Mouse (Mus musculus) fat pad, adult 2 months (tissue): ENCODE measurements at regions not wholly inside any gene's neighbourhood (a gene's known extent, or its start where the extent isn't known, plus 50 kb on each side); places are given as distances from the start of the nearest gene placed in this dataset.
"Not testable (repeated sequence)": the region's sequence is repeated elsewhere in the genome, so short reads cannot be mapped to it uniquely, and the experiment has no call there.

Experiments used
- DNase-seq: peaks from one replicate; pipeline ENCODE4 v3.0.0-alpha.2; 2011; ENCODE audit warnings: low read depth, low spot score; ENCODE audit errors: extremely low read depth

- peak; percentile 97 for DNase-seq
Observed at GRCm38 (mm10) chr5:96898120-96898672, 99.3 kb upstream of the Bmp2k start.

GRCm38 (mm10) chr5:96898695-96899094 lies 98.8 kb upstream of the Bmp2k start:
- DNase-seq = no peak

- DNase-seq = no peak
Observed at GRCm38 (mm10) chr5:96905572-96906271, 91.8 kb upstream of the Bmp2k start.

GRCm38 (mm10) chr5:96908371-96908770 lies 89.1 kb upstream of the Bmp2k start:
- DNase-seq = not testable (repeated sequence)

- no peak for DNase-seq
Observed at GRCm38 (mm10) chr5:96909218-96909617, 88.3 kb upstream of the Bmp2k start.

GRCm38 (mm10) chr5:96911550-96912253 lies 85.8 kb upstream of the Bmp2k start:
- no peak for DNase-seq

GRCm38 (mm10) chr5:96912254-96912635 lies 85.2 kb upstream of the Bmp2k start:
- no peak for DNase-seq

GRCm38 (mm10) chr5:96912781-96913180 lies 84.7 kb upstream of the Bmp2k start:
- no peak for DNase-seq

GRCm38 (mm10) chr5:96913711-96914110 lies 83.8 kb upstream of the Bmp2k start:
- DNase-seq = no peak

GRCm38 (mm10) chr5:96914696-96915404 lies 82.6 kb upstream of the Bmp2k start:
- DNase-seq = no peak

- DNase-seq = no peak
Observed at GRCm38 (mm10) chr5:96916897-96917296, 80.6 kb upstream of the Bmp2k start.

- no peak for DNase-seq
Observed at GRCm38 (mm10) chr5:96917596-96918258, 79.8 kb upstream of the Bmp2k start.

- no peak for DNase-seq
Observed at GRCm38 (mm10) chr5:96919149-96919548, 78.3 kb upstream of the Bmp2k start.

GRCm38 (mm10) chr5:96921037-96921436 lies 76.5 kb upstream of the Bmp2k start:
- no peak for DNase-seq

GRCm38 (mm10) chr5:96921511-96921910 lies 76.0 kb upstream of the Bmp2k start:
- DNase-seq = no peak

- DNase-seq = no peak
Observed at GRCm38 (mm10) chr5:96921973-96922715, 75.3 kb upstream of the Bmp2k start.

- no peak for DNase-seq
Observed at GRCm38 (mm10) chr5:96922716-96923076, 74.8 kb upstream of the Bmp2k start.

GRCm38 (mm10) chr5:96923526-96923925 lies 74.0 kb upstream of the Bmp2k start:
- DNase-seq = no peak

- no peak for DNase-seq
Observed at GRCm38 (mm10) chr5:96924736-96925429, 72.6 kb upstream of the Bmp2k start.

GRCm38 (mm10) chr5:96925943-96926342 lies 71.5 kb upstream of the Bmp2k start:
- DNase-seq = no peak
